Mouse (Mus musculus): Measurements from ENCODE around the gene Pfkfb1. TPM values are rescaled to one million over a fixed set of nuclear protein-coding genes. Genes with fewer than 3 reads are reported as not detected.

Pfkfb1 gene
- 1 to 10 TPM; 1.1 to 1.7 TPM for total RNA-seq (2021)
- long read RNA-seq, experiment 1, partial matches to known transcripts = 0 of 2 reads
- long read RNA-seq, experiment 1, other reads (novel, unspliced or antisense) = 2 of 2 reads
- long read RNA-seq, experiment 2 = 0 reads

- TF ChIP-seq CTCF (IDR thresholded peaks at IDR 0.05) = peak; percentile 49
- Histone ChIP-seq H3K4me3 (peak within 1 kb of the TSS; percentile 59), H3K27ac (peak within 1 kb of the TSS; percentile 64)
- peak; percentile 69 to 73 for DNase-seq (ENCODE audit: extremely low spot score in 1 of 2, low spot score in 2 of 2)
- intact Hi-C loops (cut with DNase I) = loop anchor here (5.0 to 10.0 kb wide), 2 partner anchors 69 to 397 kb away; partner anchors contain the start of gene Tro
These were observed at the start of gene Pfkfb1 for GRCm38 (mm10) chrX:150588023-150588764. Gene Pfkfb1 (plus strand): TSS chrX:150588229.

- no peak for DNase-seq (ENCODE audit: extremely low spot score in 1 of 2, low spot score in 2 of 2)
- intact Hi-C loops (cut with DNase I) = no loop called here
- TF ChIP-seq CTCF (IDR thresholded peaks at IDR 0.05) = no peak
- Histone ChIP-seq H3K27ac (no peak overlapping the region), H3K4me3 (no peak overlapping the region)
These were observed 47.9 kb upstream of the Pfkfb1 start for GRCm38 (mm10) chrX:150540111-150540510.

DNA sequence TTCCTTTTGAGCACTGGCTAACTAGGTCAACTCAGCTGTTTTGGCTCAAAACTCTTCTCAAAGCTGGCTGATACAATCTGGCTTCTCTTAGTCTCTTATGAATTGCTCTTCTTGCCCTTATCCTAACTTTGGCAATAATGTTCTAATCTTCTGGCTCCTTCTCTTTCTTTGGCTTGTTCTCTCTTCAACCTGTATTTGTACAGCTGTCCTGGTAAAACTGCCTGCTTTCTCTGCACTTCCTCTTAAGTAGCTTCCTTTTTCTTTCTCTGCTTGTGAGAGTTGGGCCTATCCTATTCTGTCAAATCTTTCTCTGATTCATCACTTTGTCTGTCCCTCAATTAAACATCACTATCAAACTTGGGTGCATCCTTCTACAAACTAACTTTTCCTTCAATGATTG lies 46.3 kb upstream of the Pfkfb1 start:
- no peak for TF ChIP-seq CTCF (IDR thresholded peaks at IDR 0.05)
- intact Hi-C loops (cut with DNase I) = no loop called here
- Histone ChIP-seq H3K27ac (no peak overlapping the region), H3K4me3 (no peak overlapping the region)
- no peak for DNase-seq (ENCODE audit: extremely low spot score in 1 of 2, low spot score in 2 of 2)

GRCm38 (mm10) chrX:150547239-150547638 lies 40.8 kb upstream of the Pfkfb1 start, which contains the start of gene Alas2:
Gene Alas2 (plus strand): TSS chrX:150547375.
- no peak for TF ChIP-seq CTCF (IDR thresholded peaks at IDR 0.05)
- no peak within 1 kb of the TSS for H3K4me3 ChIP-seq
- intact Hi-C loops (cut with DNase I) = no loop called here
- H3K27ac ChIP-seq = no peak within 1 kb of the TSS
- DNase-seq (ENCODE audit: extremely low spot score in 1 of 2, low spot score in 2 of 2) = no peak

DNA sequence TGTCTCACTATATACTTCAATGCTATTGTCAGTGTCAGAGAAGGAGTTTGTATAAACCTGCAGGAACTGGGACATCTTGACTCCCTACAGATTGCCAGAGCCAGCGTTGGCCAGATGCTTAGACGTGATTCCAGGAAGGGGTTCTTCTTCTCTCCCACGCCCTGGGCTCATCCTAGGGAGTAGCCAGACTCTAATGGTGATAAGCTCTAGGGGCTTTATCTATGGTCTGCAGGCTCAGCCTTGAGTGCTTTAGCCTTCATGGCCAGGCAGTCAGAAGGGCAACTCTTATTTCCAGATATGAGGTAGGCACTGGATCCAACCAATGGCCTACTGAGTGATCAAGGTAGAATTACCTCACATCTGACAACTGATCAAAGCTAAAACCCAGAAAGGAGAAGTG lies 38.4 kb upstream of the Pfkfb1 start:
- Histone ChIP-seq H3K4me3 (no peak overlapping the region), H3K27ac (no peak overlapping the region)
- no peak for DNase-seq (ENCODE audit: extremely low spot score in 1 of 2, low spot score in 2 of 2)
- TF ChIP-seq CTCF (IDR thresholded peaks at IDR 0.05) = no peak
- intact Hi-C loops (cut with DNase I) = no loop called here

GRCm38 (mm10) chrX:150551986-150552385 lies 36.0 kb upstream of the Pfkfb1 start:
- no peak for TF ChIP-seq CTCF (IDR thresholded peaks at IDR 0.05)
- no peak overlapping the region for H3K4me3 ChIP-seq
- intact Hi-C loops (cut with DNase I) = no loop called here

DNA sequence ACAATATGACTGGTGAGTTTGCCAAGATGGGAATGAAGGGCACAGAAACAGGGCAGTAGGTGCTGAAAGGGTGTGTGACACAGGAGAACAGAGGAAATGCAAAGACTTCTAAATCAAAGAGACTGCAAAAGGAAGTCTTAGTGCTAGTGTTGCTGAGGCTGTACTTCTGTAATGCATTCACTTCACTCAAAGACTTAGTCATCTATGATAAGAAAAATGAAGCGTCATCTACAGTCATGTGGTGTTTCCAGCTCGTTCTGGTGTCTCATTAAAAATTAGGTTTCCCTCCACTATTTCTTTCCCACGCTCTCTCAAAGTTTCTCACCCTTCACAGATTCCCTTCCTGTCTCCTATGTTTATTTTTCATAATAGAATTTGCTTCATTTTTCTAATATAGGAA lies 34.0 kb upstream of the Pfkfb1 start:
- intact Hi-C loops (cut with DNase I) = no loop called here
- Histone ChIP-seq H3K27ac (no peak overlapping the region), H3K4me3 (no peak overlapping the region)
- no peak for TF ChIP-seq CTCF (IDR thresholded peaks at IDR 0.05)
- no peak for DNase-seq (ENCODE audit: extremely low spot score in 1 of 2, low spot score in 2 of 2)

More at GRCm38 (mm10) chrX:150551986-150552385, 36.0 kb upstream of the Pfkfb1 start:
- no peak overlapping the region for H3K27ac ChIP-seq
- DNase-seq (ENCODE audit: extremely low spot score in 1 of 2, low spot score in 2 of 2) = no peak

- no peak overlapping the region for H3K27ac ChIP-seq
- TF ChIP-seq CTCF (IDR thresholded peaks at IDR 0.05) = no peak
- DNase-seq (ENCODE audit: extremely low spot score in 1 of 2, low spot score in 2 of 2) = no peak
These were observed 23.2 kb upstream of the Pfkfb1 start for GRCm38 (mm10) chrX:150564644-150565357.

DNA sequence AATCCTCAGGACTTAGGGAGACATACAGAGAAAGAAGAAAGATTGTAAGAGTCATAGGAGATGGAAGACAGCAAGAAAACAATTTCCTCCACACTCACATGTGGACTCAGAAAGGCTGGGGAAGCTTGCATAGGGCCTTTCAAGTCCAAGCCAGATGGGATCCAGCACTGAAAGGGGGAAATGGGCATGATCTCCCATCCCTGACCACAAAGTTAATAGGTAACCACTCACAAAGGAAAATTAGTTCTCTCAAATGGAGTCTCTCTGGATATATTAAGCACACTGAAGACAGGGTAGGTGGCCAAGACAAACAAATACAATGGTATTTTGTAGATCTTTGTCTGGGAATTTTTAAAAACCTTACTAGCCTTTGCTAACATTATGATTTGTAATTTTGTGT lies 6.1 kb upstream of the Pfkfb1 start:
- DNase-seq (ENCODE audit: extremely low spot score in 1 of 2, low spot score in 2 of 2) = no peak
- no peak for TF ChIP-seq CTCF (IDR thresholded peaks at IDR 0.05)
- Histone ChIP-seq H3K4me3 (no peak overlapping the region), H3K27ac (no peak overlapping the region)
- intact Hi-C loops (cut with DNase I) = loop anchor here (10.0 kb wide), 1 partner anchor 403 kb away; no protein-coding TSS in a partner anchor

More at GRCm38 (mm10) chrX:150564644-150565357, 23.2 kb upstream of the Pfkfb1 start:
- no peak overlapping the region for H3K4me3 ChIP-seq
- intact Hi-C loops (cut with DNase I) = no loop called here

DNA sequence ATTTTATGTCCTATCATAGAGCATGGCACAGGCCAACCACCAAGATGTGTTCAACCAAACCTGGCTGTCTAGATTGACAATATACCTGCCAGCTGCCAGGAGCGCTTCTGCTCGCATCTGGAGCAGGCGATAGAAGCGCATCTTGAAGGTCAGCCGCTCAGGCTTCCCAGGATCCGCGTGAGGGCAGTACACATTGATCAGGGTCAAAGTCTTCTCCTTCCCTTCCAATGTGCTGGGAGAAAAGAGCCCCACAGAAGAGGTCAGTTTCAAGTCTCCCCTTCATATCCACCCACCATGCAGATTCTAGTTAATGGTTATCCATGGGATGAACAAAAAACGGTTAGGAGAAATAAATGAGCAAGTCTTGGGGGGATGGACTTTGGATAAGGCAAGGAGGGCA lies 2.9 kb upstream of the Pfkfb1 start:
- no peak for DNase-seq (ENCODE audit: extremely low spot score in 1 of 2, low spot score in 2 of 2)
- no peak overlapping the region for H3K27ac ChIP-seq
- no peak overlapping the region for H3K4me3 ChIP-seq
- intact Hi-C loops (cut with DNase I) = loop anchor here (5.0 to 10.0 kb wide), 2 partner anchors 72 to 400 kb away; partner anchors contain the start of gene Tro
- no peak for TF ChIP-seq CTCF (IDR thresholded peaks at IDR 0.05)

DNA sequence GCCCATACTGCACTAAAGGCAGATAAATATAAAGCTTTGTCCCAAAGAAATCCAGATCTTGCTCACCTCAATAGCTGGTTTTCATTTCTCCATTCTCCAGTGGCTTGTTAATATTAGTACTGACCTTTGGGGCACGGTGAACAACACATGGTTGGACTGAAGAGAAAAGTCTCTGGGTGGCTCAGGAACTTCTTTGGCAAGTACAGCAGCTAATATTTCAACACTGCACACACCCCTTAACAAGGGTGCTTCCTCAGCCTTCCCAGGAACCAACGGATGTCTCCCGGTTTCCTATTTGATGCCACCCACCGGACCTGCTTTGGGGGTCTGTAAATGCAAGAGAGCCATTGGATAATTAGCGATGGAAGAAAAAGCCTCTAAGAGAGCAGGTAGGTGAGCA lies 1.7 kb downstream of the Pfkfb1 start, which contains the start of gene Apex2:
Gene Apex2, minus strand, starts transcription at position 173 of the 400 bp plus-strand sequence.
- DNase-seq (ENCODE audit: extremely low spot score in 1 of 2, low spot score in 2 of 2) = no peak
- TF ChIP-seq CTCF (IDR thresholded peaks at IDR 0.05) = no peak
- H3K4me3 ChIP-seq = no peak within 1 kb of the TSS
- intact Hi-C loops (cut with DNase I) = loop anchor here (5.0 to 10.0 kb wide), 2 partner anchors 68 to 395 kb away; partner anchors contain the start of gene Tro
- H3K27ac ChIP-seq = no peak within 1 kb of the TSS
